Comparison of ENCODE assay signal across 16 mouse cellular contexts in the genomic region with DNA sequence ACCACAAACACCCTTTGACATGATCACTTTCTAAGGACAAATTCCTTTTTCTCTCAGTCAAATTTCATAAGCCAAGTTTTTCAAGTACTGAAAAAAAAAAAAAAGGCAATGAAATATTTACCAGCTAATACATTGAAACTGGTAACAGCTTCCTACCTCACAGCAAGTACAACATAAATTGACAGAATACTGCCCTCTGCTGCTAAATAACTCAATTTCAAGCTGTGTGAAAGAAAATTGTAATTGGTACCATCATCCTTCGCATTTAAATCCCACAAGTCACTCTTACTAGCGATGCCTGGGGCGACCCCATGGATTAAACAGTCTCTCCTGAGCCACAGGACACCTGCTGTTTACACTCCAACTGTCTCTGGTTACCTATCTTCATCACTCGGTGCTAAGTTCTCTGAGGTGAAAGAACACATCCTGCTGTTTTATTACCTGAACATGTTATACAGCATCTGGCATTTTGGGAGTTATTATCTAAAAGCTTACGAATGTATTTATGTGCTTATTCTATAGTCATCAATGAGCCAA.
DNase-seq lines count a peak whose midpoint lies in the region; ATAC-seq and TF ChIP-seq lines count a peak whose summit lies in the region.
"Had no signal": no experiment of that assay in that cellular context is flagged by ENCODE, and none has a peak within 500 bp of the region (broad histone marks: within the 10 kb centered on the region; RNA-seq: fewer than 3 reads in every experiment).

No protein-coding gene starts in this region.

- no peak for TF ChIP-seq EP300 in heart, postnatal 0 days (IDR thresholded peaks at IDR 0.05; ENCODE audit: low read depth)

- peak; percentile 34 for TF ChIP-seq CTCF in heart, postnatal 0 days (IDR thresholded peaks at IDR 0.05; ENCODE audit: low read depth)
- TF ChIP-seq CTCF in midbrain, postnatal 0 days (IDR thresholded peaks at IDR 0.05): peak; percentile 66

- H3K36me3 ChIP-seq in heart, postnatal 0 days (replicated peaks; ENCODE audit: control insufficient read depth, insufficient read depth, low read length): no peaks in the 10 kb centered on the region
- peaks cover 15% of the 10 kb centered on the region; the same call in 1 of the 2 replicates for H3K36me3 ChIP-seq in midbrain, postnatal 0 days (ENCODE audit: insufficient read depth, low read length)
- H3K36me3 ChIP-seq in midbrain, embryonic 10.5 days: no peaks in the 10 kb centered on the region
- H3K36me3 ChIP-seq: heart, embryonic 10.5 days; limb, embryonic 13.5 days; neural tube, embryonic 12.5 days; stomach, embryonic 15.5 days had no signal

- no peak for ATAC-seq in heart, postnatal 0 days (ENCODE audit: insufficient read depth, low read depth)
- peak; percentile 47; the same call in 1 of the 2 replicates for ATAC-seq in midbrain, postnatal 0 days (ENCODE audit: low FRiP score)
- ATAC-seq: inflammation-experienced regulatory T-cells, adult 6 months had no signal

- no peak overlapping the region for H3K4me2 ChIP-seq in heart, postnatal 0 days (ENCODE audit: low read depth, low read length)
- H3K4me2 ChIP-seq in midbrain, postnatal 0 days (ENCODE audit: low read depth, low read length, poor library complexity, severe bottlenecking): no peak overlapping the region
- H3K4me2 ChIP-seq: limb, embryonic 13.5 days; neural tube, embryonic 12.5 days; stomach, embryonic 15.5 days had no signal

- no peak overlapping the region for H3K27ac ChIP-seq in heart, postnatal 0 days (ENCODE audit: low read depth)
- no peak overlapping the region for H3K27ac ChIP-seq in midbrain, postnatal 0 days (ENCODE audit: low read depth, low read length)
- no peak overlapping the region for H3K27ac ChIP-seq in midbrain, embryonic 10.5 days (replicated peaks)
- H3K27ac ChIP-seq: heart, embryonic 10.5 days; limb, embryonic 13.5 days; macrophage; neural tube, embryonic 12.5 days; stomach, embryonic 15.5 days had no signal

- WGBS in heart, postnatal 0 days: 58% methylated on average over 5 of the region's 5 CpGs
- 29% methylated on average over 5 of the region's 5 CpGs for WGBS in midbrain, postnatal 0 days
- 52% methylated on average over 5 of the region's 5 CpGs for WGBS in midbrain, embryonic 10.5 days

- H3K9ac ChIP-seq in heart, postnatal 0 days (replicated peaks; ENCODE audit: low read depth, low read length): no peak overlapping the region
- H3K9ac ChIP-seq in midbrain, postnatal 0 days (replicated peaks; ENCODE audit: low read length, poor library complexity, severe bottlenecking): no peak overlapping the region
- H3K9ac ChIP-seq: limb, embryonic 13.5 days; neural tube, embryonic 12.5 days; stomach, embryonic 15.5 days had no signal

- no peaks in the 10 kb centered on the region for H3K9me3 ChIP-seq in heart, postnatal 0 days (replicated peaks; ENCODE audit: control insufficient read depth, low read length)
- no peaks in the 10 kb centered on the region for H3K9me3 ChIP-seq in midbrain, postnatal 0 days (ENCODE audit: low read length)
- no peaks in the 10 kb centered on the region for H3K9me3 ChIP-seq in midbrain, embryonic 10.5 days (replicated peaks)
- H3K9me3 ChIP-seq: heart, embryonic 10.5 days; limb, embryonic 13.5 days; neural tube, embryonic 12.5 days; stomach, embryonic 15.5 days had no signal

- H3K27me3 ChIP-seq in heart, postnatal 0 days (ENCODE audit: control insufficient read depth, insufficient read depth, low read length): no peaks in the 10 kb centered on the region
- no peaks in the 10 kb centered on the region for H3K27me3 ChIP-seq in midbrain, postnatal 0 days (ENCODE audit: insufficient read depth, low read length)
- H3K27me3 ChIP-seq in midbrain, embryonic 10.5 days (ENCODE audit: low read depth, poor library complexity, severe bottlenecking): no peaks in the 10 kb centered on the region
- H3K27me3 ChIP-seq: limb, embryonic 13.5 days; neural tube, embryonic 12.5 days; stomach, embryonic 15.5 days had no signal

- DNase-seq in heart, postnatal 0 days (ENCODE audit: low spot score): peak; percentile 19
- DNase-seq in heart, postnatal 4 days: no peak
- peak; percentile 45 for DNase-seq in midbrain, postnatal 0 days (ENCODE audit: low spot score)
- no peak for DNase-seq in midbrain, embryonic 10.5 days (ENCODE audit: low spot score)
- peak; percentile 49 for DNase-seq in embryo, embryonic 10.5 days (ENCODE audit: low spot score)
- no peak for DNase-seq in layer of hippocampus, adult 8-10 months (ENCODE audit: low spot score in 2 of 2)
- no peak for DNase-seq in gastrocnemius, postnatal 25 days
- DNase-seq: adrenal gland, postnatal 36 days; cerebellum, adult 8-10 months; right cerebral cortex, postnatal 14 days had no signal

- H3K4me1 ChIP-seq in heart, postnatal 0 days (ENCODE audit: control insufficient read depth, insufficient read depth): no peaks in the 10 kb centered on the region
- no peaks in the 10 kb centered on the region for H3K4me1 ChIP-seq in midbrain, postnatal 0 days (ENCODE audit: insufficient read depth, low read length)
- peaks cover 15% of the 10 kb centered on the region for H3K4me1 ChIP-seq in midbrain, embryonic 10.5 days
- H3K4me1 ChIP-seq: heart, embryonic 10.5 days; neural tube, embryonic 12.5 days; stomach, embryonic 15.5 days had no signal

- no peak overlapping the region for H3K4me3 ChIP-seq in heart, postnatal 0 days (ENCODE audit: low read depth, low read length)
- H3K4me3 ChIP-seq in midbrain, postnatal 0 days (ENCODE audit: low read depth, low read length): no peak overlapping the region
- no peak overlapping the region for H3K4me3 ChIP-seq in midbrain, embryonic 10.5 days
- H3K4me3 ChIP-seq: heart, embryonic 10.5 days; limb, embryonic 13.5 days; neural tube, embryonic 12.5 days; stomach, embryonic 15.5 days had no signal

Comparison
In these comparisons a context has a peak if more than half of its experiments do, and no peak if none do; other contexts are left out.
1. DNase-seq: peak in heart, postnatal 0 days (single experiment), midbrain, postnatal 0 days (single experiment) and embryo, embryonic 10.5 days (single experiment); none in heart, postnatal 4 days (single experiment), midbrain, embryonic 10.5 days (single experiment), layer of hippocampus, adult 8-10 months (0 of 2) and gastrocnemius, postnatal 25 days (single experiment).